Mouse (Mus musculus) heart, adult 2 months (tissue): Measurements from ENCODE around the gene Emc8. TPM values are rescaled to one million over a fixed set of nuclear protein-coding genes. Genes with fewer than 3 reads are reported as not detected.

Experiments used
- DNase-seq, 2 experiments: peaks; one replicate each; pipeline ENCODE4 v3.0.0; 2021
- H3K27ac ChIP-seq: fragments of 200-600 bp; 2 replicates; pipeline ENCODE4 v1.8.1; 2022
- H3K27me3 ChIP-seq: fragments of 200-500 bp; 2 replicates; pipeline ENCODE4 v1.6.1; 2012; ENCODE audit warnings: mild to moderate bottlenecking, low read length, inconsistent platforms, mixed read lengths; ENCODE audit not compliant: control insufficient read depth, insufficient read depth
- H3K36me3 ChIP-seq: fragments of 200-500 bp; 2 replicates; pipeline ENCODE4 v1.6.1; 2012; ENCODE audit warnings: low read length, inconsistent platforms; ENCODE audit not compliant: control insufficient read depth, insufficient read depth
- H3K4me1 ChIP-seq: fragments of 200-500 bp; 2 replicates; pipeline ENCODE4 v1.6.1; 2011; ENCODE audit warnings: low read length; ENCODE audit not compliant: control insufficient read depth, insufficient read depth
- H3K4me3 ChIP-seq: fragments of 200-600 bp; 2 replicates; pipeline ENCODE4 v1.8.1; 2022
- H3K79me2 ChIP-seq: fragments of 200-500 bp; replicated peaks from 2 replicates; pipeline ENCODE4 v1.6.1; 2012; ENCODE audit warnings: mild to moderate bottlenecking, inconsistent platforms, low read length, moderate library complexity, mixed read lengths; ENCODE audit not compliant: control insufficient read depth, insufficient read depth
- H3K9ac ChIP-seq: fragments of 200-500 bp; 2 replicates; pipeline ENCODE4 v1.6.1; 2012; ENCODE audit warnings: low read depth, mild to moderate bottlenecking, control low read depth, inconsistent platforms, low read length, mixed read lengths
- CTCF ChIP-seq: fragments of 200-600 bp; IDR thresholded peaks from 2 replicates; pipeline ENCODE4 v1.8.1; 2022; ENCODE audit warnings: antibody characterized with exemption, mild to moderate bottlenecking, moderate library complexity
- EP300 ChIP-seq: fragments of 200-500 bp; IDR thresholded peaks from 2 replicates; pipeline ENCODE4 v1.6.1; 2011; ENCODE audit warnings: low read depth, low read length, control low read depth; ENCODE audit not compliant: insufficient read depth
- POLR2A ChIP-seq: fragments of 200-500 bp; IDR thresholded peaks from 2 replicates; pipeline ENCODE4 v1.6.1; 2011; ENCODE audit warnings: mild to moderate bottlenecking, low read depth, low read length, control low read depth; ENCODE audit not compliant: insufficient read depth
- WGBS: fragments of 180-500 bp; shearing (Covaris S2); methylation state at CpG from one replicate; pipeline ENCODE4 v1.1.7; 2018; 5-methylcytosine and 5-hydroxymethylcytosine counted together
- intact Hi-C: fragments of 180-260 bp; cut with DNase I; formaldehyde crosslinking; loops from one replicate; pipeline ENCODE4 v1.15.1; 2025
- polyA plus RNA-seq: library from polyadenylated mRNA; depleted of rRNA; stranded (reverse); fragments of >200 nt; gene quantifications from 2 replicates; pipeline ENCODE4 v1.2.3, GENCODE M21; 2012
- total RNA-seq, 2 experiments: library from RNA; stranded (reverse); gene quantifications; 2 replicates each; pipeline ENCODE4 v1.2.3; 2021

The Emc8 gene
- total and polyA plus RNA-seq, 3 experiments = 36.9 to 46.3 (median 42.2) TPM

GRCm38 (mm10) chr8:120673298-120673697 is 4.9 kb upstream of the Emc8 start:
- DNase-seq = no peak
- intact Hi-C loops = no loop called here
- Histone ChIP-seq H3K4me3 (no peak overlapping the region), H3K27ac (no peak overlapping the region), H3K4me1 (peaks cover 2% of the 10 kb centered on the region), H3K79me2 (no peaks in the 10 kb centered on the region), H3K36me3 (peaks cover 3% of the 10 kb centered on the region; the same call in 1 of the 2 replicates), H3K9ac (no peak overlapping the region), H3K27me3 (no peaks in the 10 kb centered on the region)
- no peak for TF ChIP-seq POLR2A
- no peak for TF ChIP-seq EP300
- no peak for TF ChIP-seq CTCF
- 92% methylated on average over 7 of the region's 7 CpGs for WGBS

- Histone ChIP-seq H3K4me1 (peaks cover 2% of the 10 kb centered on the region), H3K4me3 (no peak overlapping the region), H3K79me2 (no peaks in the 10 kb centered on the region; the same call in 1 of the 2 replicates), H3K9ac (no peak overlapping the region), H3K27me3 (no peaks in the 10 kb centered on the region), H3K36me3 (peaks cover 3% of the 10 kb centered on the region; the same call in 1 of the 2 replicates), H3K27ac (no peak overlapping the region)
- WGBS = 76% methylated on average over 16 of the region's 16 CpGs
- DNase-seq = no peak
- intact Hi-C loops = no loop called here
- no peak for TF ChIP-seq CTCF
- TF ChIP-seq POLR2A = 0 out of 2 replicates have a peak, but pooled peaks have one; percentile 9
Measured at GRCm38 (mm10) chr8:120672626-120673229, 4.4 kb upstream of the Emc8 start.

- no peaks in the 10 kb centered on the region for H3K27me3 ChIP-seq
- no peak for DNase-seq
- H3K36me3 ChIP-seq = peaks cover 3% of the 10 kb centered on the region; the same call in 1 of the 2 replicates
Measured at GRCm38 (mm10) chr8:120671775-120672174, 3.4 kb upstream of the Emc8 start.

GRCm38 (mm10) chr8:120667561-120668373 is 606 bp downstream of the Emc8 start, which contains the start of the genes Gm27021 and Cox4i1:
Gm27021 (minus strand) TSS chr8:120668079.
Cox4i1 (plus strand) TSS chr8:120668222.
- Histone ChIP-seq H3K27me3 (no peaks in the 10 kb centered on the region), H3K79me2 (peaks cover 2% of the 10 kb centered on the region), H3K27ac (peak within 1 kb of the TSS; percentile 97), H3K9ac (peak within 1 kb of the TSS; percentile 97), H3K36me3 (peaks cover 3% of the 10 kb centered on the region; the same call in 1 of the 2 replicates), H3K4me3 (peak within 1 kb of the TSS; percentile 83), H3K4me1 (peaks cover 10% of the 10 kb centered on the region)
- 0 out of 2 replicates have a peak, but pooled peaks have one; percentile 5 for TF ChIP-seq EP300
- TF ChIP-seq POLR2A = peak; percentile 82
- peak; percentile 33 for TF ChIP-seq CTCF
- WGBS = under 1% methylated on average over 102 of the region's 105 CpGs
- intact Hi-C loops = no loop called here
- peak; percentile 93 to 95 for DNase-seq

More at GRCm38 (mm10) chr8:120671775-120672174, 3.4 kb upstream of the Emc8 start:
- Histone ChIP-seq H3K27ac (no peak overlapping the region), H3K4me1 (peaks cover 3% of the 10 kb centered on the region), H3K4me3 (no peak overlapping the region), H3K79me2 (no peaks in the 10 kb centered on the region; the same call in 1 of the 2 replicates), H3K9ac (no peak overlapping the region)
- intact Hi-C loops = no loop called here
- TF ChIP-seq CTCF (no peak), POLR2A (0 out of 2 replicates have a peak, but pooled peaks have one; percentile 22)
- 41% methylated on average over 6 of the region's 6 CpGs for WGBS

- H3K9ac ChIP-seq = 0 out of 2 replicates have a peak overlapping the region, but pooled peaks have one; percentile 2
- peaks cover 3% of the 10 kb centered on the region; the same call in 1 of the 2 replicates for H3K36me3 ChIP-seq
- H3K4me1 ChIP-seq = peaks cover 10% of the 10 kb centered on the region
- no peaks in the 10 kb centered on the region for H3K27me3 ChIP-seq
- H3K27ac ChIP-seq = peak overlapping the region; percentile 90; the same call in 1 of the 2 replicates
- peak overlapping the region; percentile 83 for H3K4me3 ChIP-seq
- H3K79me2 ChIP-seq = peaks cover 2% of the 10 kb centered on the region
- TF ChIP-seq CTCF (no peak), EP300 (no peak), POLR2A (no peak)
- intact Hi-C loops = no loop called here
- DNase-seq = no peak
- 10% methylated on average over 17 of the region's 17 CpGs for WGBS
Measured at GRCm38 (mm10) chr8:120666807-120667470, 1.4 kb downstream of the Emc8 start.
